Mouse (Mus musculus) hindbrain, embryonic 13.5 days (tissue): ENCODE data around the gene Mxi1. TPM values are rescaled to one million over a fixed set of nuclear protein-coding genes. Genes with fewer than 3 reads are reported as not detected.
"Not testable (repeated sequence)": the region's sequence is repeated elsewhere in the genome, so short reads cannot be mapped to it uniquely, and the experiment has no call there.

Experiments
- ATAC-seq: fragments of 200-750 bp; cut with Nextera tagmentation; 2 replicates; pipeline ENCODE4 v1.8.0; 2017; ENCODE audit warnings: moderate TSS enrichment; ENCODE audit not compliant: low FRiP score
- H3K27ac ChIP-seq: fragments of 300-500 bp; sonication (generic); 2 replicates; pipeline ENCODE4 v1.5.1; 2015; ENCODE audit warnings: inconsistent platforms, mild to moderate bottlenecking, moderate library complexity
- H3K27me3 ChIP-seq: fragments of 300-500 bp; sonication (generic); 2 replicates; pipeline ENCODE4 v1.6.1; 2015; ENCODE audit warnings: mild to moderate bottlenecking, inconsistent platforms
- H3K36me3 ChIP-seq: fragments of 300-500 bp; sonication (generic); 2 replicates; pipeline ENCODE4 v1.6.1; 2015; ENCODE audit warnings: mild to moderate bottlenecking, inconsistent platforms
- H3K4me1 ChIP-seq: fragments of 300-500 bp; sonication (generic); replicated peaks from 2 replicates; pipeline ENCODE4 v1.6.1; 2015; ENCODE audit warnings: inconsistent platforms
- H3K4me2 ChIP-seq: fragments of 300-500 bp; sonication (generic); 2 replicates; pipeline ENCODE4 v1.6.1; 2015; ENCODE audit warnings: inconsistent platforms, mild to moderate bottlenecking, moderate library complexity
- H3K4me3 ChIP-seq: fragments of 300-500 bp; sonication (generic); 2 replicates; pipeline ENCODE4 v1.5.1; 2015; ENCODE audit warnings: mild to moderate bottlenecking, inconsistent platforms
- H3K9ac ChIP-seq: fragments of 300-500 bp; sonication (generic); 2 replicates; pipeline ENCODE4 v1.6.1; 2015; ENCODE audit warnings: mild to moderate bottlenecking, inconsistent platforms
- H3K9me3 ChIP-seq: fragments of 300-500 bp; sonication (generic); 2 replicates; pipeline ENCODE4 v1.6.1; 2016; ENCODE audit warnings: inconsistent platforms
- WGBS: fragments of 180-500 bp; shearing (Covaris S2); methylation state at CpG from one replicate; pipeline ENCODE4 v1.1.7; 2015; 5-methylcytosine and 5-hydroxymethylcytosine counted together
- polyA plus RNA-seq: library from polyadenylated mRNA; unstranded; fragments of >200 nt; fragmentation: Nextera tagmentation; extraction: Ambion mirVana; gene quantifications from 2 replicates; pipeline ENCODE4 v1.2.1, GENCODE M21; 2015

The Mxi1 gene
- polyA plus RNA-seq, 1 experiment from 2014 or later, result 54.5 TPM

GRCm38 (mm10) chr19:53383336-53383735 lies 73.0 kb downstream of the Mxi1 start:
- WGBS, result 97% methylated on average over 15 of the region's 15 CpGs
- ATAC-seq, result no peak
- no peak overlapping the region for H3K4me3 ChIP-seq
- H3K4me1 ChIP-seq, result 0 out of 2 replicates have a peak, but pooled peaks cover 6% of the 10 kb centered on the region
- no peak overlapping the region for H3K27ac ChIP-seq
- H3K27me3 ChIP-seq, result no peaks in the 10 kb centered on the region
- no peak overlapping the region for H3K4me2 ChIP-seq
- H3K36me3 ChIP-seq, result peaks cover 77% of the 10 kb centered on the region
- no peak overlapping the region for H3K9ac ChIP-seq
- no peaks in the 10 kb centered on the region for H3K9me3 ChIP-seq

- Histone ChIP-seq H3K4me1 (peaks cover 20% of the 10 kb centered on the region), H3K9me3 (no peaks in the 10 kb centered on the region), H3K27me3 (no peaks in the 10 kb centered on the region), H3K9ac (peak overlapping the region; percentile 99), H3K36me3 (peaks cover 31% of the 10 kb centered on the region), H3K4me3 (peak overlapping the region; percentile 100), H3K4me2 (peak overlapping the region; percentile 79), H3K27ac (peak overlapping the region; percentile 97)
- WGBS, result 24% methylated on average over 6 of the region's 6 CpGs
- ATAC-seq, result no peak
Measured at GRCm38 (mm10) chr19:53389417-53389816, 79.1 kb downstream of the Mxi1 start.

- no peaks in the 10 kb centered on the region for H3K9me3 ChIP-seq
- peak overlapping the region; percentile 79 for H3K4me2 ChIP-seq
- peak overlapping the region; percentile 100 for H3K4me3 ChIP-seq
- H3K36me3 ChIP-seq, result peaks cover 30% of the 10 kb centered on the region
- ATAC-seq, result peak; percentile 91
- no peaks in the 10 kb centered on the region for H3K27me3 ChIP-seq
- H3K27ac ChIP-seq, result peak overlapping the region; percentile 97
- H3K9ac ChIP-seq, result peak overlapping the region; percentile 99
- WGBS, result under 1% methylated on average over 57 of the region's 59 CpGs
- H3K4me1 ChIP-seq, result peaks cover 20% of the 10 kb centered on the region
Measured at GRCm38 (mm10) chr19:53389851-53390431, 79.6 kb downstream of the Mxi1 start.

- ATAC-seq, result peak; percentile 98
- Histone ChIP-seq H3K4me1 (peaks cover 20% of the 10 kb centered on the region), H3K27me3 (no peaks in the 10 kb centered on the region), H3K9me3 (no peaks in the 10 kb centered on the region), H3K4me2 (peak within 1 kb of the TSS; percentile 81), H3K4me3 (peak within 1 kb of the TSS; percentile 100), H3K36me3 (peaks cover 30% of the 10 kb centered on the region), H3K27ac (peak within 1 kb of the TSS; percentile 97), H3K9ac (peak within 1 kb of the TSS; percentile 99)
- under 1% methylated on average over 48 of the region's 48 CpGs for WGBS
Measured at GRCm38 (mm10) chr19:53390495-53391007, 80.2 kb downstream of the Mxi1 start, which contains the start of gene Smndc1. Gene Smndc1 (minus strand): TSS chr19:53390578.

- Histone ChIP-seq H3K9me3 (no peaks in the 10 kb centered on the region), H3K36me3 (peaks cover 23% of the 10 kb centered on the region), H3K9ac (peak overlapping the region; percentile 82), H3K4me1 (peaks cover 20% of the 10 kb centered on the region), H3K4me3 (peak overlapping the region; percentile 100), H3K4me2 (peak overlapping the region; percentile 81), H3K27me3 (no peaks in the 10 kb centered on the region), H3K27ac (peak overlapping the region; percentile 91; the same call in 1 of the 2 replicates)
- 51% methylated on average over 8 of the region's 8 CpGs for WGBS
- no peak for ATAC-seq
Measured at GRCm38 (mm10) chr19:53391386-53391785, 81.1 kb downstream of the Mxi1 start.

GRCm38 (mm10) chr19:53391787-53392186 lies 81.5 kb downstream of the Mxi1 start:
- no peaks in the 10 kb centered on the region for H3K9me3 ChIP-seq
- peak overlapping the region; percentile 100 for H3K4me3 ChIP-seq
- H3K4me1 ChIP-seq, result peaks cover 20% of the 10 kb centered on the region
- H3K4me2 ChIP-seq, result peak overlapping the region; percentile 81
- peak overlapping the region; percentile 82 for H3K9ac ChIP-seq
- peaks cover 22% of the 10 kb centered on the region for H3K36me3 ChIP-seq
- H3K27ac ChIP-seq, result peak overlapping the region; percentile 91; the same call in 1 of the 2 replicates
- 82% methylated on average over 5 of the region's 5 CpGs for WGBS
- no peaks in the 10 kb centered on the region for H3K27me3 ChIP-seq
- ATAC-seq, result no peak

- Histone ChIP-seq H3K4me2 (no peak overlapping the region), H3K27ac (no peak overlapping the region), H3K4me1 (peaks cover 17% of the 10 kb centered on the region), H3K4me3 (no peak overlapping the region), H3K9me3 (no peaks in the 10 kb centered on the region), H3K9ac (no peak overlapping the region), H3K27me3 (no peaks in the 10 kb centered on the region), H3K36me3 (peaks cover 11% of the 10 kb centered on the region)
- WGBS, result 75% methylated on average over 8 of the region's 8 CpGs
- no peak for ATAC-seq
Measured at GRCm38 (mm10) chr19:53392781-53393343, 82.5 kb downstream of the Mxi1 start.

GRCm38 (mm10) chr19:53393646-53394045 lies 83.3 kb downstream of the Mxi1 start:
- Histone ChIP-seq H3K4me3 (no peak overlapping the region), H3K27me3 (no peaks in the 10 kb centered on the region), H3K4me2 (no peak overlapping the region), H3K4me1 (peaks cover 15% of the 10 kb centered on the region), H3K27ac (no peak overlapping the region), H3K9ac (peak overlapping the region; percentile 20; the same call in 1 of the 2 replicates), H3K36me3 (peaks cover 3% of the 10 kb centered on the region; the same call in 1 of the 2 replicates), H3K9me3 (no peaks in the 10 kb centered on the region)
- no peak for ATAC-seq

GRCm38 (mm10) chr19:53394552-53394951 lies 84.2 kb downstream of the Mxi1 start:
- WGBS, result 24% methylated on average over 7 of the region's 7 CpGs
- ATAC-seq, result no peak
- H3K4me2 ChIP-seq, result no peak overlapping the region

GRCm38 (mm10) chr19:53394956-53395355 lies 84.6 kb downstream of the Mxi1 start:
- H3K4me1 ChIP-seq, H3K9ac ChIP-seq, H3K27ac ChIP-seq, H3K4me3 ChIP-seq, H3K36me3 ChIP-seq, H3K9me3 ChIP-seq, ATAC-seq, H3K4me2 ChIP-seq, H3K27me3 ChIP-seq: not testable (repeated sequence)
- 74% methylated on average over 3 of the region's 3 CpGs for WGBS

More at GRCm38 (mm10) chr19:53394552-53394951, 84.2 kb downstream of the Mxi1 start:
- H3K9me3 ChIP-seq, result no peaks in the 10 kb centered on the region
- no peaks in the 10 kb centered on the region for H3K27me3 ChIP-seq
- peaks cover 10% of the 10 kb centered on the region for H3K4me1 ChIP-seq
- H3K27ac ChIP-seq, result no peak overlapping the region
- H3K4me3 ChIP-seq, result no peak overlapping the region
- no peak overlapping the region for H3K9ac ChIP-seq
- no peaks in the 10 kb centered on the region for H3K36me3 ChIP-seq

GRCm38 (mm10) chr19:53395805-53396204 lies 85.5 kb downstream of the Mxi1 start:
- not testable (repeated sequence) for H3K27me3 ChIP-seq, H3K4me2 ChIP-seq, H3K4me3 ChIP-seq, H3K9me3 ChIP-seq, H3K36me3 ChIP-seq, H3K4me1 ChIP-seq, ATAC-seq, H3K27ac ChIP-seq
- WGBS, result 35% methylated on average over 5 of the region's 5 CpGs
- H3K9ac ChIP-seq, result peak overlapping the region; percentile 11; the same call in 1 of the 2 replicates

- ATAC-seq, result no peak
- Histone ChIP-seq H3K4me2 (no peak overlapping the region), H3K9ac (no peak overlapping the region), H3K36me3 (no peaks in the 10 kb centered on the region), H3K4me3 (no peak overlapping the region), H3K27me3 (no peaks in the 10 kb centered on the region), H3K4me1 (no peaks in the 10 kb centered on the region), H3K27ac (no peak overlapping the region), H3K9me3 (no peaks in the 10 kb centered on the region)
- 87% methylated on average over 12 of the region's 12 CpGs for WGBS
Measured at GRCm38 (mm10) chr19:53397451-53398233, 87.3 kb downstream of the Mxi1 start.
